Mouse (Mus musculus): ENCODE data around the gene Ube2m.

- no peak for TF ChIP-seq GATA1 (IDR thresholded peaks at IDR 0.05; ENCODE audit: low read length)
- no peak for TF ChIP-seq TAL1 (IDR thresholded peaks at IDR 0.05; ENCODE audit: low read length)
Observed at GRCm38 (mm10) chr7:13007341-13008092, 30.6 kb downstream of the Ube2m start.
